Mouse (Mus musculus) testis, adult 2 months (tissue): ENCODE measurements at regions not wholly inside any gene's neighbourhood (a gene's known extent, or its start where the extent isn't known, plus 50 kb on each side); places are given as distances from the start of the nearest gene placed in this dataset.

Source experiments
- H3K27ac ChIP-seq: fragments of 200-500 bp; 2 replicates; pipeline ENCODE4 v1.5.1; 2012; ENCODE audit warnings: low read depth, low read length; ENCODE audit not compliant: control insufficient read depth, insufficient read depth
- H3K27me3 ChIP-seq: fragments of 200-500 bp; 2 replicates; pipeline ENCODE4 v1.6.1; 2012; ENCODE audit warnings: mild to moderate bottlenecking, low read length, moderate library complexity; ENCODE audit not compliant: control insufficient read depth, insufficient read depth
- H3K36me3 ChIP-seq: fragments of 200-500 bp; 2 replicates; pipeline ENCODE4 v1.6.1; 2012; ENCODE audit warnings: mild to moderate bottlenecking, low read length; ENCODE audit not compliant: control insufficient read depth, insufficient read depth
- H3K4me1 ChIP-seq: fragments of 200-500 bp; 2 replicates; pipeline ENCODE4 v1.6.1; 2012; ENCODE audit warnings: low read length; ENCODE audit not compliant: control insufficient read depth, insufficient read depth
- H3K4me3 ChIP-seq: fragments of 200-500 bp; 2 replicates; pipeline ENCODE4 v1.5.1; 2012; ENCODE audit warnings: low read depth, mild to moderate bottlenecking, low read length, moderate library complexity, mixed read lengths; ENCODE audit not compliant: control insufficient read depth
- CTCF ChIP-seq: fragments of 200-500 bp; IDR thresholded peaks from 2 replicates; pipeline ENCODE4 v1.5.1; 2012; ENCODE audit warnings: low read depth, mild to moderate bottlenecking, inconsistent platforms, low read length, moderate library complexity; ENCODE audit not compliant: control insufficient read depth, insufficient read depth, insufficient replicate concordance
- POLR2A ChIP-seq: fragments of 200-500 bp; IDR thresholded peaks from 2 replicates; pipeline ENCODE4 v1.6.1; 2012; ENCODE audit warnings: low read depth, mild to moderate bottlenecking, inconsistent platforms, low read length, moderate library complexity; ENCODE audit not compliant: control insufficient read depth

GRCm38 (mm10) chr3:52929827-52930605 is 87.0 kb downstream of the Cog6 start:
- Histone ChIP-seq H3K4me1 (no peaks in the 10 kb centered on the region), H3K27me3 (no peaks in the 10 kb centered on the region), H3K36me3 (no peaks in the 10 kb centered on the region), H3K27ac (no peak overlapping the region), H3K4me3 (no peak overlapping the region)
- TF ChIP-seq CTCF, result no peak
- no peak for TF ChIP-seq POLR2A

GRCm38 (mm10) chr3:52927361-52927841 is 89.6 kb downstream of the Cog6 start:
- no peaks in the 10 kb centered on the region for H3K36me3 ChIP-seq
- no peaks in the 10 kb centered on the region for H3K4me1 ChIP-seq
- no peak overlapping the region for H3K4me3 ChIP-seq
- H3K27me3 ChIP-seq, result no peaks in the 10 kb centered on the region
- TF ChIP-seq POLR2A (no peak), CTCF (no peak)
- H3K27ac ChIP-seq, result no peak overlapping the region

- no peaks in the 10 kb centered on the region for H3K36me3 ChIP-seq
- H3K4me1 ChIP-seq, result no peaks in the 10 kb centered on the region
- no peak overlapping the region for H3K4me3 ChIP-seq
- H3K27ac ChIP-seq, result no peak overlapping the region
- no peaks in the 10 kb centered on the region for H3K27me3 ChIP-seq
- TF ChIP-seq CTCF, result no peak
- TF ChIP-seq POLR2A, result no peak
Observed at GRCm38 (mm10) chr3:52926549-52926948, 90.5 kb downstream of the Cog6 start.

- H3K4me1 ChIP-seq, result no peaks in the 10 kb centered on the region
- TF ChIP-seq CTCF (peak; percentile 63; the same call in 1 of the 2 replicates), POLR2A (no peak)
- H3K36me3 ChIP-seq, result no peaks in the 10 kb centered on the region
- no peak overlapping the region for H3K4me3 ChIP-seq
- no peaks in the 10 kb centered on the region for H3K27me3 ChIP-seq
- H3K27ac ChIP-seq, result no peak overlapping the region
Observed at GRCm38 (mm10) chr3:52925223-52925622, 91.8 kb downstream of the Cog6 start.

- no peak for TF ChIP-seq CTCF
- no peak for TF ChIP-seq POLR2A
- Histone ChIP-seq H3K4me3 (no peak overlapping the region), H3K27me3 (no peaks in the 10 kb centered on the region), H3K36me3 (no peaks in the 10 kb centered on the region), H3K27ac (no peak overlapping the region), H3K4me1 (no peaks in the 10 kb centered on the region)
Observed at GRCm38 (mm10) chr3:52924631-52925030, 92.4 kb downstream of the Cog6 start.

GRCm38 (mm10) chr3:52923824-52924559 is 93.0 kb downstream of the Cog6 start:
- no peak overlapping the region for H3K4me3 ChIP-seq
- TF ChIP-seq CTCF (no peak), POLR2A (no peak)
- no peak overlapping the region for H3K27ac ChIP-seq
- H3K4me1 ChIP-seq, result no peaks in the 10 kb centered on the region
- H3K27me3 ChIP-seq, result no peaks in the 10 kb centered on the region
- no peaks in the 10 kb centered on the region for H3K36me3 ChIP-seq

GRCm38 (mm10) chr3:52922411-52922810 is 94.6 kb downstream of the Cog6 start:
- no peak overlapping the region for H3K27ac ChIP-seq
- no peaks in the 10 kb centered on the region for H3K27me3 ChIP-seq
- H3K36me3 ChIP-seq, result no peaks in the 10 kb centered on the region
- TF ChIP-seq POLR2A (no peak), CTCF (no peak)
- H3K4me3 ChIP-seq, result no peak overlapping the region
- H3K4me1 ChIP-seq, result no peaks in the 10 kb centered on the region
